Mouse (Mus musculus): ENCODE measurements at regions not wholly inside any gene's neighbourhood (a gene's known extent, or its start where the extent isn't known, plus 50 kb on each side); places are given as distances from the start of the nearest gene placed in this dataset.

GRCm38 (mm10) chr1:168012611-168013010 is 323.6 kb downstream of the Lmx1a start:
- 0 out of 2 replicates have a peak overlapping the region, but pooled peaks have one; percentile 13 for H3K27ac ChIP-seq (replicated peaks; ENCODE audit: low read depth, low read length)
- H3K9ac ChIP-seq (ENCODE audit: low read depth, low read length), result no peak overlapping the region
- H3K4me3 ChIP-seq (ENCODE audit: low read depth, low read length), result no peak overlapping the region
- no peak overlapping the region for H3K4me2 ChIP-seq (ENCODE audit: low read depth, low read length)
- no peak for ATAC-seq (ENCODE audit: low read depth)
- no peaks in the 10 kb centered on the region for H3K9me3 ChIP-seq (ENCODE audit: control insufficient read depth, low read length)
- H3K4me1 ChIP-seq (ENCODE audit: control insufficient read depth, insufficient read depth, low read length), result peaks cover 6% of the 10 kb centered on the region; the same call in 1 of the 2 replicates
- no peaks in the 10 kb centered on the region for H3K27me3 ChIP-seq (replicated peaks; ENCODE audit: control insufficient read depth, insufficient read depth, low read length)
- no peaks in the 10 kb centered on the region for H3K36me3 ChIP-seq (ENCODE audit: control insufficient read depth, insufficient read depth, low read length)
- WGBS, result 80% methylated on average over 5 of the region's 5 CpGs
- DNase-seq (ENCODE audit: low spot score), result no peak

GRCm38 (mm10) chr1:168016375-168016890 is 327.4 kb downstream of the Lmx1a start:
- WGBS, result 80% methylated on average over 5 of the region's 5 CpGs
- Histone ChIP-seq H3K9ac (ENCODE audit: low read depth, low read length) (no peak overlapping the region), H3K27me3 (replicated peaks; ENCODE audit: control insufficient read depth, insufficient read depth, low read length) (no peaks in the 10 kb centered on the region), H3K4me2 (ENCODE audit: low read depth, low read length) (no peak overlapping the region), H3K4me1 (ENCODE audit: control insufficient read depth, insufficient read depth, low read length) (no peaks in the 10 kb centered on the region), H3K9me3 (ENCODE audit: control insufficient read depth, low read length) (no peaks in the 10 kb centered on the region), H3K36me3 (ENCODE audit: control insufficient read depth, insufficient read depth, low read length) (no peaks in the 10 kb centered on the region), H3K27ac (replicated peaks; ENCODE audit: low read depth, low read length) (no peak overlapping the region), H3K4me3 (ENCODE audit: low read depth, low read length) (no peak overlapping the region)
- DNase-seq (ENCODE audit: low spot score) (no peak), ATAC-seq (ENCODE audit: low read depth) (no peak)

GRCm38 (mm10) chr1:168026481-168026880 is 337.4 kb downstream of the Lmx1a start:
- no peak overlapping the region for H3K4me2 ChIP-seq (ENCODE audit: low read depth, low read length)
- no peak overlapping the region for H3K27ac ChIP-seq (replicated peaks; ENCODE audit: low read depth, low read length)
- no peaks in the 10 kb centered on the region for H3K27me3 ChIP-seq (replicated peaks; ENCODE audit: control insufficient read depth, insufficient read depth, low read length)
- no peaks in the 10 kb centered on the region for H3K9me3 ChIP-seq (ENCODE audit: control insufficient read depth, low read length)
- DNase-seq (ENCODE audit: low spot score) (no peak), ATAC-seq (ENCODE audit: low read depth) (no peak)
- no peaks in the 10 kb centered on the region for H3K36me3 ChIP-seq (ENCODE audit: control insufficient read depth, insufficient read depth, low read length)
- H3K4me1 ChIP-seq (ENCODE audit: control insufficient read depth, insufficient read depth, low read length), result no peaks in the 10 kb centered on the region
- no peak overlapping the region for H3K4me3 ChIP-seq (ENCODE audit: low read depth, low read length)
- 27% methylated on average over 3 of the region's 3 CpGs for WGBS
- H3K9ac ChIP-seq (ENCODE audit: low read depth, low read length), result no peak overlapping the region

- Histone ChIP-seq H3K9me3 (ENCODE audit: control insufficient read depth, low read length) (no peaks in the 10 kb centered on the region), H3K9ac (ENCODE audit: low read depth, low read length) (no peak overlapping the region), H3K4me1 (ENCODE audit: control insufficient read depth, insufficient read depth, low read length) (0 out of 2 replicates have a peak, but pooled peaks cover 3% of the 10 kb centered on the region), H3K4me3 (ENCODE audit: low read depth, low read length) (no peak overlapping the region), H3K27me3 (replicated peaks; ENCODE audit: control insufficient read depth, insufficient read depth, low read length) (no peaks in the 10 kb centered on the region), H3K4me2 (ENCODE audit: low read depth, low read length) (no peak overlapping the region), H3K36me3 (ENCODE audit: control insufficient read depth, insufficient read depth, low read length) (no peaks in the 10 kb centered on the region), H3K27ac (replicated peaks; ENCODE audit: low read depth, low read length) (no peak overlapping the region)
- peak; percentile 14 for DNase-seq (ENCODE audit: low spot score)
- ATAC-seq (ENCODE audit: low read depth), result peak; percentile 41; the same call in 1 of the 2 replicates
- WGBS, result 77% methylated on average over 10 of the region's 10 CpGs
Measured at GRCm38 (mm10) chr1:168044765-168045164, 355.7 kb downstream of the Lmx1a start.

- H3K27me3 ChIP-seq (replicated peaks; ENCODE audit: control insufficient read depth, insufficient read depth, low read length), result no peaks in the 10 kb centered on the region
- H3K9ac ChIP-seq (ENCODE audit: low read depth, low read length), result no peak overlapping the region
- H3K36me3 ChIP-seq (ENCODE audit: control insufficient read depth, insufficient read depth, low read length), result no peaks in the 10 kb centered on the region
- H3K9me3 ChIP-seq (ENCODE audit: control insufficient read depth, low read length), result no peaks in the 10 kb centered on the region
- H3K4me2 ChIP-seq (ENCODE audit: low read depth, low read length), result no peak overlapping the region
- DNase-seq (ENCODE audit: low spot score) (peak; percentile 82), ATAC-seq (ENCODE audit: low read depth) (peak; percentile 83)
- H3K4me1 ChIP-seq (ENCODE audit: control insufficient read depth, insufficient read depth, low read length), result 0 out of 2 replicates have a peak, but pooled peaks cover 3% of the 10 kb centered on the region
- WGBS, result 52% methylated on average over 7 of the region's 7 CpGs
- no peak overlapping the region for H3K4me3 ChIP-seq (ENCODE audit: low read depth, low read length)
- no peak overlapping the region for H3K27ac ChIP-seq (replicated peaks; ENCODE audit: low read depth, low read length)
Measured at GRCm38 (mm10) chr1:168046347-168046746, 357.3 kb downstream of the Lmx1a start.

GRCm38 (mm10) chr1:168046749-168047148 is 357.7 kb downstream of the Lmx1a start:
- ATAC-seq (ENCODE audit: low read depth) (no peak; the same call in 1 of the 2 replicates), DNase-seq (ENCODE audit: low spot score) (no peak)
- no peaks in the 10 kb centered on the region for H3K27me3 ChIP-seq (replicated peaks; ENCODE audit: control insufficient read depth, insufficient read depth, low read length)
- no peak overlapping the region for H3K9ac ChIP-seq (ENCODE audit: low read depth, low read length)
- H3K27ac ChIP-seq (replicated peaks; ENCODE audit: low read depth, low read length), result no peak overlapping the region
- H3K9me3 ChIP-seq (ENCODE audit: control insufficient read depth, low read length), result no peaks in the 10 kb centered on the region
- 85% methylated on average over 1 of the region's 1 CpGs for WGBS
- H3K4me3 ChIP-seq (ENCODE audit: low read depth, low read length), result no peak overlapping the region
- H3K4me1 ChIP-seq (ENCODE audit: control insufficient read depth, insufficient read depth, low read length), result 0 out of 2 replicates have a peak, but pooled peaks cover 3% of the 10 kb centered on the region
- H3K36me3 ChIP-seq (ENCODE audit: control insufficient read depth, insufficient read depth, low read length), result no peaks in the 10 kb centered on the region
- no peak overlapping the region for H3K4me2 ChIP-seq (ENCODE audit: low read depth, low read length)

- WGBS, result 88% methylated on average over 3 of the region's 3 CpGs
Measured at GRCm38 (mm10) chr1:168049965-168050364, 360.9 kb downstream of the Lmx1a start.

GRCm38 (mm10) chr1:168056479-168056878 is 367.4 kb downstream of the Lmx1a start:
- Histone ChIP-seq H3K9ac (ENCODE audit: low read depth, low read length) (0 out of 2 replicates have a peak overlapping the region, but pooled peaks have one; percentile 14), H3K4me2 (ENCODE audit: low read depth, low read length) (peak overlapping the region; percentile 8; the same call in 1 of the 2 replicates), H3K27ac (replicated peaks; ENCODE audit: low read depth, low read length) (no peak overlapping the region), H3K36me3 (ENCODE audit: control insufficient read depth, insufficient read depth, low read length) (no peaks in the 10 kb centered on the region), H3K27me3 (replicated peaks; ENCODE audit: control insufficient read depth, insufficient read depth, low read length) (no peaks in the 10 kb centered on the region), H3K4me3 (ENCODE audit: low read depth, low read length) (no peak overlapping the region), H3K4me1 (ENCODE audit: control insufficient read depth, insufficient read depth, low read length) (no peaks in the 10 kb centered on the region), H3K9me3 (ENCODE audit: control insufficient read depth, low read length) (no peaks in the 10 kb centered on the region)
- 7% methylated on average over 5 of the region's 7 CpGs for WGBS
- DNase-seq (ENCODE audit: low spot score) (no peak), ATAC-seq (ENCODE audit: low read depth) (no peak)

More at GRCm38 (mm10) chr1:168049965-168050364, 360.9 kb downstream of the Lmx1a start:
- no peak for ATAC-seq (ENCODE audit: low read depth)
- no peak overlapping the region for H3K4me2 ChIP-seq (ENCODE audit: low read depth, low read length)
- no peaks in the 10 kb centered on the region for H3K9me3 ChIP-seq (ENCODE audit: control insufficient read depth, low read length)
- 0 out of 2 replicates have a peak, but pooled peaks cover 3% of the 10 kb centered on the region for H3K4me1 ChIP-seq (ENCODE audit: control insufficient read depth, insufficient read depth, low read length)
- H3K36me3 ChIP-seq (ENCODE audit: control insufficient read depth, insufficient read depth, low read length), result no peaks in the 10 kb centered on the region
- no peaks in the 10 kb centered on the region for H3K27me3 ChIP-seq (replicated peaks; ENCODE audit: control insufficient read depth, insufficient read depth, low read length)
- H3K9ac ChIP-seq (ENCODE audit: low read depth, low read length), result no peak overlapping the region
- H3K27ac ChIP-seq (replicated peaks; ENCODE audit: low read depth, low read length), result no peak overlapping the region
- no peak for DNase-seq (ENCODE audit: low spot score)
- no peak overlapping the region for H3K4me3 ChIP-seq (ENCODE audit: low read depth, low read length)

- ATAC-seq (ENCODE audit: low read depth), result no peak
- Histone ChIP-seq H3K27ac (replicated peaks; ENCODE audit: low read depth, low read length) (no peak overlapping the region), H3K36me3 (ENCODE audit: control insufficient read depth, insufficient read depth, low read length) (no peaks in the 10 kb centered on the region), H3K9me3 (ENCODE audit: control insufficient read depth, low read length) (no peaks in the 10 kb centered on the region), H3K27me3 (replicated peaks; ENCODE audit: control insufficient read depth, insufficient read depth, low read length) (no peaks in the 10 kb centered on the region), H3K4me1 (ENCODE audit: control insufficient read depth, insufficient read depth, low read length) (no peaks in the 10 kb centered on the region), H3K9ac (ENCODE audit: low read depth, low read length) (no peak overlapping the region), H3K4me3 (ENCODE audit: low read depth, low read length) (no peak overlapping the region), H3K4me2 (ENCODE audit: low read depth, low read length) (no peak overlapping the region)
- 71% methylated on average over 9 of the region's 9 CpGs for WGBS
- no peak for DNase-seq (ENCODE audit: low spot score)
Measured at GRCm38 (mm10) chr1:168057479-168057878, 368.4 kb downstream of the Lmx1a start.
